Mouse (Mus musculus) erythroid progenitor cell, adult 5-6 weeks (primary cell): ENCODE data around the gene Cdk15. TPM values are rescaled to one million over a fixed set of nuclear protein-coding genes. Genes with fewer than 3 reads are reported as not detected.

Experiments
- ATAC-seq: replicated peaks from 2 replicates; pipeline ENCODE4 v1.8.0; 2016; ENCODE audit warnings: moderate number of reproducible peaks, mild to moderate bottlenecking, moderate TSS enrichment, inconsistent platforms; ENCODE audit not compliant: poor library complexity, low FRiP score, severe bottlenecking
- total RNA-seq, 2 experiments: library from RNA; stranded (forward) in 1 of 2; stranded (reverse) in 1 of 2; fragments of 150-400 nt in 1 of 2; fragments of 186-747, 209-891 nt in 1 of 2; gene quantifications; 2 replicates each; pipeline versions ENCODE4 v1.2.3 to v1.2.4; 2015 to 2017; ENCODE audit warnings: low replicate concordance in 2 of 2

Cdk15 gene
- total RNA-seq, 2 experiments from 2014 or later, result not detected

DNA sequence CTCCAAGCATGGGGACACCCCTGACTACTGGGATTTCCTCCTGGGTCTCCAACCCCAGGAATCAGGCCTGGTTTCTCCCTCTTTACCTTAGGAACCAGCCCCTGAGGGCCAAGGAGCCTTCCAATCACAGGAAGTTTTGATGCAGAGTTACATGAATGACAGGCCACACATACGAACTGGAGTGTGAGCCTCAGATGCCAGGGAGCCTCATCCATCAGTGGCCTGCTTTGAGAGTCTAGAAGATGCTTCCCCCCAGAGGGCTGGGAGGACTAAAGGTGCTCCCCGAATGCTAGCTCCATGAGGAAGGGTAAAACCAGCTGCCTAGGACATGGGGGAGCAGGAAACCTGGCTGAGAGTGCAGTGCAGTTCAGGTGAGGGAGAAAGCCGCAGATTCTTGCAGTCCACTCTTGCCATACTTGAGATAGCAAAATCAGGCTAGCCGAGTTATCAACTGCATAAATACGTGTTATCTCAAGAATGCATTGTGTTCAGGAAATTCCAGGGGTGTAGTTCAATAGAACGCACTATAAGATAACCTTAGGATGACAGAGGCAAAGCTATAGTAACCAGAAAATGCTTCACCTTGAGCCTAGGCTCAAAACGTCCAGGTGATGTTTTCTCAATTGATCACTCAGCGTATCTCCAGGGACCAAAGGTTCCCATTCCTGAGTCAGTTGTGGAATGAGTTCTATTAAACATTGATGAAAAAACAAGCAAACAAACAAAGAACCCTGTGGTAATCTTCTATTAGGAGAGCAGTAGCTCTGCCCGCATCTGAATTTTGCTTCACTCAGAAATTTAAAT, 64.6 kb downstream of the Cdk15 start:
- ATAC-seq, result no peak

DNA sequence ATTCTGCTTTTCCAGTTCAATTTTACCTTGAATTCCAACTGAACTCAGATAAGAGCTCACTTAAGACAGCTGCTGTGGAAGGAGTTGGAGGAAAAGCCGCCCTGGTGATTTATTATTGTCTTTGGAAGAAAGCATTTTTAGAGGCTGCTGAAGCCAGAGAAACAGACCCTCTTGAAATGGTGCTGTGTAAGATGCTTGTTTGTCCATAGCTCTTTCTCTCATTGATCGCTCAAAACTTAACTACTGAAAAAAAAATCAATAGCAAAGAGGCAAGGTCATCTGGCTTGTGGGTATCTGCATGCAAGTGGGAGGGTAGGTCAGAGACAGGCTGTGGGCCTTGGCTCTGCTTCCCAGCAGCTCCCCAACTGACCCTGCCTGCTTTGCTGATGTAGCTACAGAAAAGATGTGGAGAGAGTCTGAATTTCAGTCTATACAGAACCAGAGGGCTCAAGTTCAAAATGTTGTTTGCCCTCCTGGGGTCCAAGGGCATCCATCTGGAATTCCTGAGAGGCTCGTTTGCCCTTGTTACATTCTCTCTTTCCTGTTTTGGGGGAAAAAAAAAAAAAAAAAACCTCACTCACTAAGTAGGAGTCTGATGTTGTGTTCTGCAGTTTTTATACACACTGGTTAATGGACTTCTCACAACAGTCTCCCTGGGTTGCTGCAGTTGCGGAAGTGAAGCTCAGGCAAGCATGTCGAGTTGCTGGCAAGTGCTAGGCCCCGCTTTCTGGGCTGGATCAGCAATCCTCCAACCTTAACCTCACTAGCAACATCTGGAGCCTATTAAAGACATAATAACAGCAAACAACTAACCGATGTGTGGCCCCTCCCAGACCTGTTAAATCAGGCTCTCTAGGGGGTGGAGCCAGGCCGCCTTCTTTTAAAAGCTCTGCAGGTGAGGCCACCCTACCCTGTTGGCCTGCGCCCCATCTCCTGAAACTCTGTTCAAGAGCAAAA, 65.5 kb downstream of the Cdk15 start:
- no peak for ATAC-seq

GRCm38 (mm10) chr1:59326854-59327395, 70.2 kb downstream of the Cdk15 start:
- no peak for ATAC-seq

DNA sequence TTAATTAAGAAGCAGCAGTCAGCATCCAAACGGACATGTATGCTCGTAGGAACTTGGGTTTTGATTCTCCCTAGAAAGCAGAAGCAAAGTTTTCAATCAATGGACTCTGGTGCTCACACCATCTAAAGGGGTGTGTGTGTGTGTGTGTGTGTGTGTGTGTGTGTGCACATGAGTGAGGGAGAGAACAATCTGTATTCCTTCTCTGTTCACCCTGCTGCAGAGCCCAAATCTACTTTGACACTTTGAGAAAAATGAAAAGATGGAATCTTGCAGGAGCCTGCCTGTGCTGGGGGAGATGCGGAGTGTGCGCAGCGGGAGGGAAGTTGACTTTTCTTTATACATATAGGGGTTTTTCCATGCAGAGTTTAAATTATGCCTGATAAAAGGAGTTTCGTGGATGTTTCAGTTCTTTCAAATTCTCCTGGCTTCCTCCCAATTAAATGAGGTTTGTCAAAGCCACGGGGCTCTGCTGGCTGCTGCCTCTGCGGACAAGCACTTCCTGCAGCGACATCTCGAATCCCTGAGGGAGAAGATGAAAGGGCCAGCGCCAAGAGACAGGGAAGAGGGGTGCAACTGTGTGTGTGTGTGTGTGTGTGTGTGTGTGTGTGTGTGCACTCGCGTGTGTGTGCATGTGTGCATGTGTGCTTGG, 76.2 kb downstream of the Cdk15 start:
- ATAC-seq, result no peak

DNA sequence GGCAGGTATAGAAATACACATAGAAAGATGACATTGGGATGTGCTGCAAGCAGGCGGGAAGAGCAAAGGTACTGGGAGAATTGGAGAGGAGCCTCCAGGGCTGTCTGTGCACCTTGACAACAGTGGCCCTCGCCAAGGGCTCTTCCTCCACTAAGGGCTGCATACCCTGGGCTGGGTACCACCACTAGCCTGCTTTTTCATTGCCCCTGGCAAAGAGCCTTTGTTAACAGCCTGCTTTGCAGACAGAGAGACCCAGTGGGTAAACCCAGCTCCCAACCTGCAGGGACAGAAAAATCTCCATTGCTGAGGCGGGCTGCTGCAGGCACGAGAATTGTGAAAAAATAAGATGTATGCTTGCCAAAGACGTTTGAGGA, 76.7 kb downstream of the Cdk15 start:
- no peak for ATAC-seq

GRCm38 (mm10) chr1:59333860-59334561, 77.3 kb downstream of the Cdk15 start:
- no peak for ATAC-seq

- no peak for ATAC-seq
These were observed 77.8 kb downstream of the Cdk15 start for GRCm38 (mm10) chr1:59334562-59334890.

DNA sequence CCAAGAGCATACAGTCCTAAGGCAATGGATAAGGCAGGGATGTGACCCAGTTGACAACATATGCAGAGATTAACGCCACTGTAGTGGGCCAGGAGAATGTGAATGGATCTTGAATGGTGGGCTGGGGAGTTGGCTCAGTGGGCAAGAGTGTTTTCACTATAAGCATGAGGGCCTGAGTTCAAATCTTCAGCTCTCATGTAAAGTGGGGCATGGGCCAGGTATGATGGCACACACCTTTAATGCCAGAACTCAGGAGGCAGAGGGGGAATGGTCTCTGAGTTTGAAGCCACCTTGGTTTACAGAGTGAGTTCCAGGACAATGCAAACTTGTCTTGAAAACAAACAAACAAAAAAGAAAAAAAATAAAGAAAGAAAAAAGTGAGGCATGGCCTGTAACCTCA, 79.5 kb downstream of the Cdk15 start:
- ATAC-seq, result no peak

GRCm38 (mm10) chr1:59340814-59341588, 84.3 kb downstream of the Cdk15 start:
- ATAC-seq, result no peak

GRCm38 (mm10) chr1:59341697-59342096, 85.0 kb downstream of the Cdk15 start:
- ATAC-seq, result no peak

- no peak for ATAC-seq
These were observed 85.4 kb downstream of the Cdk15 start for GRCm38 (mm10) chr1:59342146-59342545.

GRCm38 (mm10) chr1:59352706-59353105, 96.0 kb downstream of the Cdk15 start:
- ATAC-seq, result no peak

DNA sequence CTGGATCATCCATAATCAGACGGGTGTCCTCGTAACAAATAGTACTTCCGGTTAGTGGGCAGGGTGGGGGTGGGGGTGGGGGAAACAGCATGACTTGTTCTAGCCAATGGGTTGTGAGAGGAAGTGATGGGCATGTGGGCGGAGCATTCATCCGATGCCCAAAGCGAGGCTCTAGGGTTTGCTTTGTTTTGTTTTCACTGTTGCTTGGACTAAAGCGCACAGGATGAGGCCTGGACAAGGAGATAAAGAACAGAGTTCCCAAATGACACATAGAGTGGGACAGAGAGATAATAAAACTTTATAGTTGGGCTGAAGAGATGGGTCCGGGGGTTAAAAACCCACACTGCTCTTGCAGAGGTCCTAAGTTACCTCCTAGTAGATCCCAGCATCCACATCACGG, 98.7 kb downstream of the Cdk15 start:
- no peak for ATAC-seq

GRCm38 (mm10) chr1:59359136-59359535, 102.4 kb downstream of the Cdk15 start:
- no peak for ATAC-seq

- no peak for ATAC-seq
These were observed 104.1 kb downstream of the Cdk15 start for GRCm38 (mm10) chr1:59360834-59361233.

GRCm38 (mm10) chr1:59361460-59361859, 104.8 kb downstream of the Cdk15 start:
- ATAC-seq, result no peak

- ATAC-seq, result no peak
These were observed 105.3 kb downstream of the Cdk15 start for GRCm38 (mm10) chr1:59361966-59362365.

DNA sequence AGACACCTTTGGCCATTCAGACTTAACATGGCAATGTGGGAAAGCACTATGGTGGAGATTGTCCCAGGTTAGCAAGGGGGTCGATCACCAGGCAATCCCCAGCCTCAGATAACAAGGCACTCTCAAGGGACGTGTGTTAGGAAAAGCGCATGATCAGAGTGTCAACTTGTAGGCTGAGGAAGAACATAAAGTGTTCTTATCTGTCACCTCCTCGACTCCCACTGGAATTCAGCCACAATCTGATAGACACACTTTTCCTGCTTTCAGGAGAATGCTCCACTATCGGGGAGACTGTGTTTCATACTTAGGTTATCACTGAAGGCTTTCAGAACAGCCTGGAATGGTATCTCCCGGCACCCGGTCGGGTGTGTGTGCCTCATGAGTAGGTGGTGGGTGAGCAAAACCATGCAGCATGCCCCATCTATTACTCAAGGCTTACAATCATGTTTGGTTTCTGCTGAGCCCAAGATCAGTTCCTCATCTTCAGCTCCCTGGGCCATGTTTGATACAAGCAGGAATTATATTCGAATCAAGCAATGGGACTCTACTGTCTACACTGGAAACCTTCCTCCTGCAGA, 107.8 kb downstream of the Cdk15 start:
- no peak for ATAC-seq
